Mouse (Mus musculus) stomach, embryonic 14.5 days (tissue): ENCODE results near the gene Adam12. TPM values are rescaled to one million over a fixed set of nuclear protein-coding genes. Genes with fewer than 3 reads are reported as not detected.

Source experiments
- ATAC-seq: fragments of 200-750 bp; cut with Nextera tagmentation; 2 replicates; pipeline ENCODE4 v1.8.0; 2017; ENCODE audit warnings: low read depth, moderate TSS enrichment; ENCODE audit not compliant: insufficient number of reproducible peaks, insufficient read depth, low FRiP score
- H3K27ac ChIP-seq: fragments of 300-500 bp; sonication (generic); 2 replicates; pipeline ENCODE4 v1.5.1; 2014; ENCODE audit warnings: mild to moderate bottlenecking, low read length, moderate library complexity, mixed read lengths
- H3K27me3 ChIP-seq: fragments of 300-500 bp; sonication (generic); 2 replicates; pipeline ENCODE4 v1.6.1; 2014; ENCODE audit warnings: low read length, control low read depth, mixed read lengths; ENCODE audit not compliant: control insufficient read depth, insufficient read depth
- H3K36me3 ChIP-seq: fragments of 300-500 bp; sonication (generic); 2 replicates; pipeline ENCODE4 v1.6.1; 2014; ENCODE audit warnings: mild to moderate bottlenecking, control low read depth, low read length, moderate library complexity, mixed read lengths; ENCODE audit not compliant: control insufficient read depth, insufficient read depth
- H3K4me1 ChIP-seq: fragments of 300-500 bp; sonication (generic); 2 replicates; pipeline ENCODE4 v1.6.1; 2014; ENCODE audit warnings: low read length, control low read depth, mixed read lengths; ENCODE audit not compliant: control insufficient read depth, insufficient read depth
- H3K4me2 ChIP-seq: fragments of 300-500 bp; sonication (generic); replicated peaks from 2 replicates; pipeline ENCODE4 v1.6.1; 2014; ENCODE audit warnings: low read depth, low read length, control low read depth
- H3K4me3 ChIP-seq: fragments of 300-500 bp; sonication (generic); 2 replicates; pipeline ENCODE4 v1.5.1; 2014; ENCODE audit warnings: low read depth, low read length, control low read depth
- H3K9ac ChIP-seq: fragments of 300-500 bp; sonication (generic); replicated peaks from 2 replicates; pipeline ENCODE4 v1.6.1; 2014; ENCODE audit warnings: low read depth, mild to moderate bottlenecking, control low read depth, low read length, moderate library complexity, mixed read lengths
- H3K9me3 ChIP-seq: fragments of 300-500 bp; sonication (generic); 2 replicates; pipeline ENCODE4 v1.6.1; 2016; ENCODE audit warnings: low read depth, low read length, control low read depth; ENCODE audit not compliant: control insufficient read depth
- WGBS: fragments of 180-500 bp; shearing (Covaris S2); extraction: QIAGEN DNeasy Blood & Tissue Kit; methylation state at CpG from one replicate; pipeline ENCODE4 v1.1.7; 2014; 5-methylcytosine and 5-hydroxymethylcytosine counted together
- polyA plus RNA-seq: library from polyadenylated mRNA; unstranded; fragments of >200 nt; fragmentation: Nextera tagmentation; extraction: Ambion mirVana; gene quantifications from 2 replicates; pipeline ENCODE4 v1.2.1, GENCODE M21; 2014

Gene Adam12
- polyA plus RNA-seq, 1 experiment from 2014 or later, result 10.9 TPM

- Histone ChIP-seq H3K4me3 (no peak overlapping the region), H3K4me2 (no peak overlapping the region), H3K27me3 (no peaks in the 10 kb centered on the region), H3K9ac (no peak overlapping the region), H3K4me1 (no peaks in the 10 kb centered on the region), H3K27ac (no peak overlapping the region), H3K9me3 (no peaks in the 10 kb centered on the region), H3K36me3 (no peaks in the 10 kb centered on the region)
- WGBS, result 91% methylated on average over 6 of the region's 6 CpGs
- ATAC-seq, result no peak
Observed at GRCm38 (mm10) chr7:133862233-133862632, 369.7 kb downstream of the Adam12 start.

GRCm38 (mm10) chr7:133859548-133859947, 372.4 kb downstream of the Adam12 start:
- Histone ChIP-seq H3K4me2 (no peak overlapping the region), H3K4me3 (no peak overlapping the region), H3K27me3 (no peaks in the 10 kb centered on the region), H3K9me3 (no peaks in the 10 kb centered on the region), H3K36me3 (no peaks in the 10 kb centered on the region), H3K9ac (no peak overlapping the region), H3K4me1 (no peaks in the 10 kb centered on the region), H3K27ac (no peak overlapping the region)
- 36% methylated on average over 4 of the region's 4 CpGs for WGBS
- ATAC-seq, result no peak

- no peak overlapping the region for H3K4me2 ChIP-seq
- H3K4me3 ChIP-seq, result no peak overlapping the region
- H3K27me3 ChIP-seq, result no peaks in the 10 kb centered on the region
- H3K9ac ChIP-seq, result no peak overlapping the region
- no peaks in the 10 kb centered on the region for H3K4me1 ChIP-seq
- WGBS, result 85% methylated on average over 3 of the region's 3 CpGs
- H3K27ac ChIP-seq, result no peak overlapping the region
- H3K36me3 ChIP-seq, result no peaks in the 10 kb centered on the region
- ATAC-seq, result no peak
- H3K9me3 ChIP-seq, result no peaks in the 10 kb centered on the region
Observed at GRCm38 (mm10) chr7:133858506-133858905, 373.4 kb downstream of the Adam12 start.

- ATAC-seq, result peak; percentile 56; the same call in 1 of the 2 replicates
- WGBS, result 23% methylated on average over 3 of the region's 3 CpGs
Observed at GRCm38 (mm10) chr7:133856278-133856677, 375.7 kb downstream of the Adam12 start.

GRCm38 (mm10) chr7:133850735-133851134, 381.2 kb downstream of the Adam12 start:
- Histone ChIP-seq H3K36me3 (no peaks in the 10 kb centered on the region), H3K27me3 (no peaks in the 10 kb centered on the region), H3K4me1 (no peaks in the 10 kb centered on the region; the same call in 1 of the 2 replicates), H3K4me3 (no peak overlapping the region), H3K9ac (no peak overlapping the region), H3K4me2 (no peak overlapping the region), H3K9me3 (no peaks in the 10 kb centered on the region), H3K27ac (no peak overlapping the region)
- ATAC-seq, result no peak

More at GRCm38 (mm10) chr7:133856278-133856677, 375.7 kb downstream of the Adam12 start:
- Histone ChIP-seq H3K4me2 (no peak overlapping the region), H3K9me3 (no peaks in the 10 kb centered on the region), H3K4me3 (no peak overlapping the region), H3K27ac (no peak overlapping the region), H3K9ac (no peak overlapping the region), H3K4me1 (no peaks in the 10 kb centered on the region), H3K27me3 (no peaks in the 10 kb centered on the region), H3K36me3 (no peaks in the 10 kb centered on the region)

GRCm38 (mm10) chr7:133848180-133848579, 383.8 kb downstream of the Adam12 start:
- H3K9me3 ChIP-seq, result no peaks in the 10 kb centered on the region
- no peak overlapping the region for H3K27ac ChIP-seq
- 74% methylated on average over 2 of the region's 2 CpGs for whole genome bisulfite sequencing
- no peak for ATAC-seq
- H3K27me3 ChIP-seq, result no peaks in the 10 kb centered on the region
- H3K36me3 ChIP-seq, result no peaks in the 10 kb centered on the region
- H3K4me2 ChIP-seq, result no peak overlapping the region
- H3K4me3 ChIP-seq, result no peak overlapping the region
- H3K4me1 ChIP-seq, result no peaks in the 10 kb centered on the region; the same call in 1 of the 2 replicates
- H3K9ac ChIP-seq, result no peak overlapping the region

GRCm38 (mm10) chr7:133847175-133847574, 384.8 kb downstream of the Adam12 start:
- Histone ChIP-seq H3K27me3 (no peaks in the 10 kb centered on the region), H3K36me3 (no peaks in the 10 kb centered on the region), H3K9me3 (no peaks in the 10 kb centered on the region), H3K9ac (no peak overlapping the region), H3K4me3 (no peak overlapping the region), H3K4me2 (no peak overlapping the region), H3K4me1 (no peaks in the 10 kb centered on the region; the same call in 1 of the 2 replicates), H3K27ac (no peak overlapping the region)
- ATAC-seq, result no peak
- WGBS, result 16% methylated on average over 1 of the region's 1 CpGs

- no peaks in the 10 kb centered on the region; the same call in 1 of the 2 replicates for H3K4me1 ChIP-seq
- ATAC-seq, result no peak
- 42% methylated on average over 6 of the region's 6 CpGs for WGBS
- no peak overlapping the region for H3K4me3 ChIP-seq
- H3K27me3 ChIP-seq, result no peaks in the 10 kb centered on the region
- H3K4me2 ChIP-seq, result no peak overlapping the region
- H3K9me3 ChIP-seq, result no peaks in the 10 kb centered on the region
- no peak overlapping the region for H3K9ac ChIP-seq
- no peak overlapping the region for H3K27ac ChIP-seq
- no peaks in the 10 kb centered on the region for H3K36me3 ChIP-seq
Observed at GRCm38 (mm10) chr7:133842079-133842478, 389.9 kb downstream of the Adam12 start.

GRCm38 (mm10) chr7:133839546-133839945, 392.4 kb downstream of the Adam12 start:
- H3K4me2 ChIP-seq, result no peak overlapping the region
- H3K4me3 ChIP-seq, result no peak overlapping the region
- no peak overlapping the region for H3K9ac ChIP-seq
- no peaks in the 10 kb centered on the region for H3K27me3 ChIP-seq
- no peaks in the 10 kb centered on the region for H3K4me1 ChIP-seq
- no peak for ATAC-seq
- no peaks in the 10 kb centered on the region for H3K36me3 ChIP-seq
- H3K27ac ChIP-seq, result no peak overlapping the region
- no peaks in the 10 kb centered on the region for H3K9me3 ChIP-seq
- 72% methylated on average over 4 of the region's 4 CpGs for WGBS
